ENCODE assay signal across 9 mouse cellular contexts in the genomic region with DNA sequence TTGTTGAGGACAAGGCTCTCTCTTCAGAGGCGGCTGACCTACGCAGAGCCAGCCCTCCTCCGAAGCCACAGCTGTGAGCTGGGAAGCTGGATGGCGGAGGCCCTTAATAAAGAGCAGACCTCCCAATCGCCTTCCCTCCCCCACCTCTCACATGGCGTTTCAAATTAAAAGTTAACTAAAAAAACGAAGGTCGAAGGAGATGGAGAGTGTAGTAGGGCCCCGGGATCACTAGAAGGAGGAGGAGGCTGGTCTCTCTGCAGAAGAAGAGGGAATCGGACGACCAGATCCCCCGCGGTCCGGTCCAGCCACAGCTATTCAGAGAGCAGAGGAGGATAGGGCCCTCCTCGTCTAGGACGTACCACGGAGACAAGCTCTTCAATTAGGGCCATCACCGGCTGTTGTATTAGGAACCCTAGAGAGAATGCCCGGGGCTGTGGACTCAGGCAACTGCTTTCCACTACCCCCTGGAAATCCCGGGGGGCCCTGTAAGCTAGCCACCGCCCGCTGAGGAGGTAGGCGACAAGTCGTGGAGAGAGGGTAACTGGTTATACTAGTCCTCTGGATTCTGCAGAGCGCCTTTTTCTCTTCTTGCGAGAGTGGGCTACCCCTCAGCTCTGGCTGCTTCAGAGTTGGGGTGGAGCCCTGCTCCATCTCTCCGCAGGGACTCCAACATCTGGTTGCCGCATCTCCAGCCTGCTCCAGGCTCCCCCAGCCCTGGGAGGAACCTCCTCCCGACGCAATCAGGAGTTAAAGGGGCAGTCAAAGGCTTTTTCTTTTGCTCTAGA. TPM values are rescaled to one million over a fixed set of nuclear protein-coding genes. Genes with fewer than 3 reads are reported as not detected.
A peak's percentile ranks its signal among the peaks of the same experiment; 100 is the strongest.
DNase-seq lines count a peak whose midpoint lies in the region; ATAC-seq and TF ChIP-seq lines count a peak whose summit lies in the region.
"Had no signal": no experiment of that assay in that cellular context is flagged by ENCODE, and none has a peak within 500 bp of the region (broad histone marks: within the 10 kb centered on the region; RNA-seq: fewer than 3 reads in every experiment).

No protein-coding gene starts in this region.

- no peak for TF ChIP-seq CTCF in left cerebral cortex, adult 2 months (IDR thresholded peaks at IDR 0.05)

- peak overlapping the region; percentile 80 for H3K4me3 ChIP-seq in embryonic facial prominence, embryonic 10.5 days
- peak overlapping the region; percentile 15 to 27 for H3K4me3 ChIP-seq in heart, embryonic 14.5 days (ENCODE audit: control insufficient read depth in 1 of 2, insufficient read depth in 1 of 2, low read depth in 1 of 2, low read length in 2 of 2)
- no peak overlapping the region for H3K4me3 ChIP-seq in left cerebral cortex, adult 2 months
- H3K4me3 ChIP-seq: liver, embryonic 13.5 days had no signal

- peaks cover 99% of the 10 kb centered on the region for H3K27me3 ChIP-seq in embryonic facial prominence, embryonic 10.5 days (replicated peaks; ENCODE audit: low read depth, poor library complexity, severe bottlenecking)
- H3K27me3 ChIP-seq in heart, embryonic 14.5 days (ENCODE audit: control insufficient read depth, insufficient read depth, low read length) = peaks cover 82% of the 10 kb centered on the region

- peak overlapping the region; percentile 96 for H3K27ac ChIP-seq in embryonic facial prominence, embryonic 10.5 days (replicated peaks)
- peak overlapping the region; percentile 49 to 51 for H3K27ac ChIP-seq in heart, embryonic 14.5 days (replicated peaks in 1 of 2; ENCODE audit: control insufficient read depth in 1 of 2, insufficient read depth in 1 of 2, low read depth in 2 of 2, low read length in 2 of 2)
- no peak overlapping the region for H3K27ac ChIP-seq in left cerebral cortex, adult 2 months
- H3K27ac ChIP-seq: liver, embryonic 13.5 days had no signal

- no peak for ATAC-seq in heart, embryonic 14.5 days (ENCODE audit: insufficient number of reproducible peaks, insufficient read depth, low FRiP score, low read depth)
- ATAC-seq in erythroid progenitor cell, adult 5-6 weeks (replicated peaks; ENCODE audit: low FRiP score, poor library complexity, severe bottlenecking) = no peak

- H3K9me3 ChIP-seq in embryonic facial prominence, embryonic 10.5 days = no peaks in the 10 kb centered on the region
- H3K9me3 ChIP-seq in heart, embryonic 14.5 days (ENCODE audit: control insufficient read depth, low read length) = no peaks in the 10 kb centered on the region
- H3K9me3 ChIP-seq: liver, embryonic 13.5 days had no signal

- under 1% methylated on average over 30 of the region's 30 CpGs for WGBS in embryonic facial prominence, embryonic 10.5 days
- 3% methylated on average over 30 of the region's 30 CpGs for WGBS in heart, embryonic 14.5 days

- no peaks in the 10 kb centered on the region for H3K36me3 ChIP-seq in embryonic facial prominence, embryonic 10.5 days (replicated peaks)
- H3K36me3 ChIP-seq in heart, embryonic 14.5 days (ENCODE audit: control insufficient read depth, insufficient read depth, low read length) = no peaks in the 10 kb centered on the region
- H3K36me3 ChIP-seq: liver, embryonic 13.5 days had no signal

- H3K4me1 ChIP-seq in embryonic facial prominence, embryonic 10.5 days = peaks cover 50% of the 10 kb centered on the region
- peaks cover 15 to 16% of the 10 kb centered on the region in 2 experiments for H3K4me1 ChIP-seq in heart, embryonic 14.5 days (ENCODE audit: control insufficient read depth in 2 of 2, insufficient read depth in 2 of 2, low read length in 2 of 2)

- H3K4me2 ChIP-seq in heart, embryonic 14.5 days (ENCODE audit: low read length) = peak overlapping the region; percentile 61
- H3K4me2 ChIP-seq: liver, embryonic 13.5 days had no signal

- DNase-seq in MN1 (ENCODE audit: low spot score) = peak; percentile 54
- DNase-seq in embryonic facial prominence, embryonic 10.5 days (ENCODE audit: low spot score) = peak; percentile 81
- DNase-seq in kidney, postnatal 14 days = peak; percentile 49
- DNase-seq in retina, embryonic 14.5 days (ENCODE audit: low spot score) = peak; percentile 49
- DNase-seq in left cerebral cortex, adult 2 months (ENCODE audit: extremely low spot score in 1 of 2, low spot score in 2 of 2) = no peak
- DNase-seq in cerebellum, adult 9-11 months = no peak
- DNase-seq: liver, embryonic 13.5 days had no signal

- peak overlapping the region; percentile 32; the same call in 1 of the 2 replicates for H3K9ac ChIP-seq in heart, embryonic 14.5 days (ENCODE audit: low read length)
- H3K9ac ChIP-seq: liver, embryonic 13.5 days had no signal

- intact Hi-C loops in left cerebral cortex, adult 2 months (cut with DNase I) = no loop called here

RNA-seq across cellular contexts. Expression of gene Pdgfra, which starts 3.6 kb away (rescaled TPM):
- 44.2 and 56.6 TPM in 2 replicates for polyA plus RNA-seq in embryonic facial prominence, embryonic 10.5 days (2016; fragmentation: Nextera tagmentation; extraction: Ambion mirVana)
- polyA plus RNA-seq in heart, embryonic 14.5 days (2014; fragmentation: Nextera tagmentation; extraction: Ambion mirVana) = 19.6 and 24.5 TPM in 2 replicates
- 0.42 TPM in 1 of 2 replicates, not detected in the other for total RNA-seq in erythroid progenitor cell, adult 5-6 weeks (2015; ENCODE audit: low replicate concordance)
- 0.26 TPM in 1 of 2 replicates, not detected in the other for total RNA-seq in erythroid progenitor cell, adult 5-6 weeks (2017; ENCODE audit: low replicate concordance)
- total RNA-seq in left cerebral cortex, adult 2 months (2021) = 10 to 100 TPM; 38.0 to 41.6 TPM

Comparison
In these comparisons a context has a peak if more than half of its experiments do, and no peak if none do; other contexts are left out.
1. DNase-seq: peak in MN1 (single experiment), embryonic facial prominence, embryonic 10.5 days (single experiment), kidney, postnatal 14 days (single experiment) and retina, embryonic 14.5 days (single experiment); none in left cerebral cortex, adult 2 months (0 of 2) and cerebellum, adult 9-11 months (single experiment).
2. RNA of gene Pdgfra, which starts 3.6 kb away (total RNA-seq): 38.0 to 41.6 TPM in left cerebral cortex, adult 2 months; 0.26 to 0.42 TPM in erythroid progenitor cell, adult 5-6 weeks; every median in the first group is over 10 times any median in the second.